Mouse (Mus musculus): ENCODE results near the gene Atxn2. TPM values are rescaled to one million over a fixed set of nuclear protein-coding genes. Genes with fewer than 3 reads are reported as not detected.

Atxn2 gene
- total RNA-seq, 1 experiment, result 58.0 TPM

DNA sequence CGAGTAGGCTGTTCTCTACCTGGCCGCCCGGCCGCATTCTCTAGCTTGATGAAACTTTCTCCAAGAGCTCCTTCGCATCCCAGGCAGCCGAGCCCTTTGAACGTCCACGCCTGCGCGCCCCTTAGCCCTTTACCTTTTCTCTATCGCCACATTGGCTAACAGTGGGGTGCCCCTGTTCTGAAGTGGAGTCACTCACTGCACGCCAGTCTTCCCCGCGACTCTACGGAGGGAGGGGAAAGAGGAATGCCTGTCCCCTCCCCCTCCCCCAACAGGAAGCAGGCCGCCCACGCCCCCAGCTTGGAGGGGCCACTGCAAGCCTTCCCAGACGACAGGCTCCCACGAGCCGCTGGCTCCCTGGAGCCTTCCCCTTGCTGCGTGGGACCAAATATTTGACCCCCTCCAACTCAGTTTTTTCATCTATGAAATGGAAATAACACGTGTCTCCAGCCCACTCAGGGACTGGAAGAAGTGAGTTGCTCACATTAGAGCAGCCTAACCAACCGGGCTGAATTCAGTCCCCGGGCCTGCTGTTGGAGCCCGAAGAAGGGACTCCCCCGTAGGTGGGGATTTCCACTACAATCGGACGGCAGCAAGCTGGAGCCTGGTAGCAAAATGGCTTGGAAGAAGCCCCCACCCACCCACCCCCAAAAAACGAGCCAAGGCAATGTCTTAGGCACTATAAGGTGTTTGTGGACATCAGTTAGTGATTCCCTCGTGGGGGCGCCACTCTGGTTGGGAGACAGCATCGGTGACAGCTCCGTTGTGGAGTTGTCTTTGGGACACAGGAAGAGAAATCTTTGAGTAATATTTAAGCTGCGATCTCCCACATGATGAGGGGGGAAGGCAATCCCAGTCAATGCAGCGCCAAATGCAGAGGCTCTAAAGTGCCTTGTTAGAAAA lies 126.6 kb downstream of the Atxn2 start, which contains the start of gene Sh2b3:
Sh2b3 (minus strand) TSS at position 206 of the 900 bp plus-strand sequence.
- H3K9ac ChIP-seq (ENCODE audit: insufficient read depth, low read depth, low read length, poor library complexity, severe bottlenecking), result peak within 1 kb of the TSS; percentile 92
- H3K9me3 ChIP-seq (ENCODE audit: control insufficient read depth, insufficient read depth, low read depth, low read length), result no peaks in the 10 kb centered on the region
- TF ChIP-seq ZNF384 (IDR thresholded peaks at IDR 0.05; ENCODE audit: low read depth, low read length) (no peak), CHD2 (IDR thresholded peaks at IDR 0.05; ENCODE audit: low read depth, low read length) (peak; percentile 33; the same call in 1 of the 2 replicates)
- in situ Hi-C loops (cut with MboI; ENCODE audit: low sequenced_read_pairs in 2 of 2, unreplicated experiment in 2 of 2), result no loop called here
- H3K36me3 ChIP-seq (ENCODE audit: control insufficient read depth, insufficient read depth, low read length, poor library complexity, severe bottlenecking), result no peaks in the 10 kb centered on the region; the same call in 1 of the 2 replicates
- no peak for DNase-seq (ENCODE audit: low read depth, low spot score)
- peak within 1 kb of the TSS; percentile 69 for H3K27ac ChIP-seq (ENCODE audit: insufficient read depth, low read depth, low read length, poor library complexity, severe bottlenecking)
- H3K4me3 ChIP-seq (ENCODE audit: insufficient read depth in 1 of 2, low read depth in 1 of 2, low read length in 2 of 2, poor library complexity in 1 of 2, severe bottlenecking in 1 of 2), result peak within 1 kb of the TSS; percentile 89 to 92
- peaks cover 3 to 26% of the 10 kb centered on the region in 2 experiments for H3K4me1 ChIP-seq (ENCODE audit: control insufficient read depth in 2 of 2, insufficient read depth in 2 of 2, low read length in 2 of 2, poor library complexity in 1 of 2)

DNA sequence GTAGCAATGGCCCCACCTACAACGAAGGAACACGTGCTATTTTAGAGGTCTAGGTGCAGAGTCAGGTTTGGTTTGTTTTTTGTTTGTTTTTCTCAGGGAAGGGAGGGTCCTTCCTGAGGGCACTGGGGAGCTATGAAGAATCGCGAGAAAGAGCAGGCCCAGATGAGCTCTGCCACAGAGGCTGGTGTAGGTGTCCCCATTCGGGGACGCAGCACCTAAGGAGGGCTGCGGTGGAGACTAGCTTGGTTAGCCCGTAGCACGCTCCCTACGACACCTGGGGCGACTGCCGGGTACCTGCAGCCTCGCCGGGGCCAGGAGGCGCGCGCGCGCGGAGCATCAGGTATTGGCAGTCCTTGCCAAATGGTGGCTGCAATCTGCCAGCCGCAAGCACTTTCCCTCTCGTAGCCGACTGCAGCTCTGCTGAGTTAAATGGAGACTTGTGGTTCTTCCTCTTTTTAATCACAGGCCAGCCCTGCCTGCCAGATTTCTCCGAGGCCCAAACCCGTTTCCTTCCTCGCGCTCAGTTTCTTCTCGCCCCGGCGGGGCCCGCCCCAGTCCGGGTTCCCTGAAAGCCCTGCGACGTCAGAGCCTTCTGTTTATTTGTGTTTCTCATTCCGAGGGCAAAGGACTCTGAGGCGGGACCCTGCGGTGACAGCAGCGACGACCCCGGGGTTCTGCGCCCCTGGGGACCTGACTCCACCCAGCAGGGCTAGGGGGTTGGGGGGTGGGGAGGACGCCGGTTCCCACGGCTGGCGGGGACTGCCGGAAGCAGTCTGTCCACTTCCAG lies 127.4 kb downstream of the Atxn2 start:
- no peak for DNase-seq (ENCODE audit: low read depth, low spot score)
- peak overlapping the region; percentile 4; the same call in 1 of the 2 replicates for H3K27ac ChIP-seq (ENCODE audit: insufficient read depth, low read depth, low read length, poor library complexity, severe bottlenecking)
- no peaks in the 10 kb centered on the region for H3K36me3 ChIP-seq (ENCODE audit: control insufficient read depth, insufficient read depth, low read length, poor library complexity, severe bottlenecking)
- no peaks in the 10 kb centered on the region for H3K9me3 ChIP-seq (ENCODE audit: control insufficient read depth, insufficient read depth, low read depth, low read length)
- TF ChIP-seq MAFK (IDR thresholded peaks at IDR 0.05; ENCODE audit: insufficient read depth, low read depth, low read length), result no peak
- TF ChIP-seq CHD2 (IDR thresholded peaks at IDR 0.05; ENCODE audit: low read depth, low read length), result peak; percentile 58
- peaks cover 4 to 27% of the 10 kb centered on the region in 2 experiments for H3K4me1 ChIP-seq (ENCODE audit: control insufficient read depth in 2 of 2, insufficient read depth in 2 of 2, low read length in 2 of 2, poor library complexity in 1 of 2)
- H3K4me3 ChIP-seq (ENCODE audit: insufficient read depth in 1 of 2, low read depth in 1 of 2, low read length in 2 of 2, poor library complexity in 1 of 2, severe bottlenecking in 1 of 2), result peak overlapping the region; percentile 64 to 68
- peak overlapping the region; percentile 60 for H3K9ac ChIP-seq (ENCODE audit: insufficient read depth, low read depth, low read length, poor library complexity, severe bottlenecking)
- in situ Hi-C loops (cut with MboI; ENCODE audit: low sequenced_read_pairs in 2 of 2, unreplicated experiment in 2 of 2), result no loop called here

DNA sequence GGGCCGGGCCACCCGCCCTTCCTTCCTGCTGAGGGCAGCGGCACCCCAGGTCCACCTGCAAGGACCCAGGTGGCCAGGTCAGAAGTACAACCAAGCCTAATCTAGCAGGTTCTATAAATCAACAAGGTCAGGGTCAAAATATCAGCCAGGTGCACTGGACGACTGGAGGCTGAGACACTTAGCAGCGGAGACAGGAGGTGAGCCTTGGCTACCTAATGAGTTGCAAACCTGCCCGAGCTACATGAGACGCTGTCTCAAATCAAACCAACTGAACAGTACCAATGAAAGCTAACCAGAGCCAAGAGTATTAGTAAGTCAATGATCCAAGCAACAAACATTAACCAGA lies 128.0 kb downstream of the Atxn2 start:
- in situ Hi-C loops (cut with MboI; ENCODE audit: low sequenced_read_pairs in 2 of 2, unreplicated experiment in 2 of 2), result no loop called here
- Histone ChIP-seq H3K4me1 (ENCODE audit: control insufficient read depth in 2 of 2, insufficient read depth in 2 of 2, low read length in 2 of 2, poor library complexity in 1 of 2) (peaks cover 6 to 29% of the 10 kb centered on the region in 2 experiments), H3K9me3 (ENCODE audit: control insufficient read depth, insufficient read depth, low read depth, low read length) (no peaks in the 10 kb centered on the region), H3K27ac (ENCODE audit: insufficient read depth, low read depth, low read length, poor library complexity, severe bottlenecking) (peak overlapping the region; percentile 4; the same call in 1 of the 2 replicates), H3K4me3 (ENCODE audit: insufficient read depth in 1 of 2, low read depth in 1 of 2, low read length in 2 of 2, poor library complexity in 1 of 2, severe bottlenecking in 1 of 2) (peak overlapping the region; percentile 64 to 68), H3K36me3 (ENCODE audit: control insufficient read depth, insufficient read depth, low read length, poor library complexity, severe bottlenecking) (no peaks in the 10 kb centered on the region), H3K9ac (ENCODE audit: insufficient read depth, low read depth, low read length, poor library complexity, severe bottlenecking) (peak overlapping the region; percentile 60)
- DNase-seq (ENCODE audit: low read depth, low spot score), result no peak
- no peak for TF ChIP-seq MAFK (IDR thresholded peaks at IDR 0.05; ENCODE audit: insufficient read depth, low read depth, low read length)
- TF ChIP-seq ZNF384 (IDR thresholded peaks at IDR 0.05; ENCODE audit: low read depth, low read length), result no peak
- TF ChIP-seq CHD2 (IDR thresholded peaks at IDR 0.05; ENCODE audit: low read depth, low read length), result no peak
- TF ChIP-seq HCFC1 (IDR thresholded peaks at IDR 0.05; ENCODE audit: borderline replicate concordance, insufficient read depth, low read length), result no peak
- TF ChIP-seq ZC3H11A (IDR thresholded peaks at IDR 0.05; ENCODE audit: borderline replicate concordance, low read depth, low read length), result no peak

DNA sequence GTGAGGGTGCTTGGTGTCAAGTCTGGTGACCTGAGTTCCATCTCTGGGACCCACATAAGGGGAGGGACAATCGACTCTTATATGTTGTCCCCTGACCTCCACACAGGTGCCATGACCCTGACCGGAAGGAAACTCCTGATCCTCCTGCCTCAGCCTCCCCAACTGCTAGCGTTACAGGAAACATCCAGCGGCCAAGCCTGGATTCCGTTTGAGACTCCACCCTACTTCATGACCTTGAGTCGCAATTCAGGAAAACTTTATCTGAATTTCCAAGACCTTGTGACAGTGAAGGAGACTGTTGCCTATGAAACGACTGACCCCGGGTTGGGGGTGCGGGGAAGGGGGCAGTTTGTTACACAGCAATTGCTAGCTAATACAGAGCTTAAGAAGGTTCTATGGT lies 130.4 kb downstream of the Atxn2 start:
- Histone ChIP-seq H3K27ac (ENCODE audit: insufficient read depth, low read depth, low read length, poor library complexity, severe bottlenecking) (no peak overlapping the region), H3K4me1 (ENCODE audit: control insufficient read depth in 2 of 2, insufficient read depth in 2 of 2, low read length in 2 of 2, poor library complexity in 1 of 2) (peaks cover 6 to 23% of the 10 kb centered on the region in 2 experiments), H3K4me3 (ENCODE audit: insufficient read depth in 1 of 2, low read depth in 1 of 2, low read length in 2 of 2, poor library complexity in 1 of 2, severe bottlenecking in 1 of 2) (no peak overlapping the region), H3K36me3 (ENCODE audit: control insufficient read depth, insufficient read depth, low read length, poor library complexity, severe bottlenecking) (no peaks in the 10 kb centered on the region), H3K9me3 (ENCODE audit: control insufficient read depth, insufficient read depth, low read depth, low read length) (no peaks in the 10 kb centered on the region), H3K9ac (ENCODE audit: insufficient read depth, low read depth, low read length, poor library complexity, severe bottlenecking) (no peak overlapping the region)
- DNase-seq (ENCODE audit: low read depth, low spot score), result no peak
- TF ChIP-seq ZC3H11A (IDR thresholded peaks at IDR 0.05; ENCODE audit: borderline replicate concordance, low read depth, low read length) (no peak), CHD2 (IDR thresholded peaks at IDR 0.05; ENCODE audit: low read depth, low read length) (no peak), MAFK (IDR thresholded peaks at IDR 0.05; ENCODE audit: insufficient read depth, low read depth, low read length) (no peak), HCFC1 (IDR thresholded peaks at IDR 0.05; ENCODE audit: borderline replicate concordance, insufficient read depth, low read length) (no peak), ZNF384 (IDR thresholded peaks at IDR 0.05; ENCODE audit: low read depth, low read length) (no peak)
- in situ Hi-C loops (cut with MboI; ENCODE audit: low sequenced_read_pairs in 2 of 2, unreplicated experiment in 2 of 2), result no loop called here
